Mouse (Mus musculus): Measurements from ENCODE around the gene 1600014C23Rik. TPM values are rescaled to one million over a fixed set of nuclear protein-coding genes. Genes with fewer than 3 reads are reported as not detected.

The 1600014C23Rik gene
- polyA plus RNA-seq, 1 experiment from 2014 or later, result not detected

DNA sequence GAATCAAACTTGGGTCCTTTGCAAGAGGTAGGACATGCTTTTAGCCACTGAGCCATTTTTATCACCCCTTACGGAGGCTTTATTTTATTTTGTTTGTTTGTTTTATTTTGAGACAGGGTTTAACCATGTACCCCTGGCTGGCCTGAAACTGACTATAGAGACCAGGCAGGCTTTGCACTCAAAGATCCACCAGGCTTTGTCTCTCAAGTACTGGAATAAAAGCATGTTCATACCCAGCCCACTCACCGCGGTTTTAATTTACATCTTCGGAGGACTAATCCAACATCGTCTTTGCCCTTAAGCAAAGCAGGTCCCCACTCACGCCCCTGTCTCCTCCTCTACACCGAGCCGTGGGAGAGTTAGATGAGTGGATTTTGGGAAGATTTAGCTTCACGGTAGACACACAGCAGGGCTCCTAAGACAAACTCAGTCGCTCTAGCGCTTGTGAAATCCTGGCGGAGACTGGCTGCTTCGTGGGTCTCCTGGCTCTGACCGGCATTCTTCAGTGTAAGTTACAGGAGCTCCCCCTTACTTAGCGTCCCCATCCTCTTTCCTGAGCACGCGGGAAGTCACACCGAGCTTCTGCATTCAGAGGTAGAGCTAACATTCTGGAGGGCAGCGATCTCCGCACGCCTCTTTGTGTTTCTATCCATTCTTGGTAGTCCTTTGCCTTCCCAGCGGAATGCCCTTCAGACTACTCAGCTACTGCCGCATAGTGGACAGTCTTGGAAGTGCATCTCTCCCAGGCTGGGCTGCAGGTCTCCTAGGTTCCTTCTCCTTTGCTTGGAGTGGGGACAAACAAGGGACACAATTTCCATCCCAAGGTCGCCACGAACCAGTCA, 9.7 kb downstream of the 1600014C23Rik start:
- H3K4me2 ChIP-seq (replicated peaks), result peak overlapping the region; percentile 55
- no peaks in the 10 kb centered on the region for H3K36me3 ChIP-seq (replicated peaks; ENCODE audit: control insufficient read depth, insufficient read depth)
- DNase-seq (ENCODE audit: low spot score), result peak; percentile 96
- peak; percentile 84 for ATAC-seq (ENCODE audit: low FRiP score)
- WGBS, result 3% methylated on average over 25 of the region's 25 CpGs
- H3K27ac ChIP-seq, result peak overlapping the region; percentile 84
- no peaks in the 10 kb centered on the region for H3K27me3 ChIP-seq (ENCODE audit: control insufficient read depth, insufficient read depth, low read length)
- H3K9me3 ChIP-seq (ENCODE audit: control insufficient read depth, low read length), result no peaks in the 10 kb centered on the region
- peak overlapping the region; percentile 76 for H3K9ac ChIP-seq
- H3K4me3 ChIP-seq (replicated peaks; ENCODE audit: low read length), result peak overlapping the region; percentile 36
- peaks cover 14% of the 10 kb centered on the region for H3K4me1 ChIP-seq (replicated peaks; ENCODE audit: control insufficient read depth, insufficient read depth, low read length)

- DNase-seq (ENCODE audit: low spot score) (peak; percentile 70), ATAC-seq (ENCODE audit: low FRiP score) (peak; percentile 68; the same call in 1 of the 2 replicates)
- peaks cover 11% of the 10 kb centered on the region for H3K4me1 ChIP-seq (replicated peaks; ENCODE audit: control insufficient read depth, insufficient read depth, low read length)
- H3K27ac ChIP-seq, result no peak overlapping the region
- 12% methylated on average over 10 of the region's 10 CpGs for WGBS
- no peak overlapping the region for H3K4me2 ChIP-seq (replicated peaks)
- no peaks in the 10 kb centered on the region for H3K27me3 ChIP-seq (ENCODE audit: control insufficient read depth, insufficient read depth, low read length)
- H3K9ac ChIP-seq, result no peak overlapping the region
- no peaks in the 10 kb centered on the region for H3K36me3 ChIP-seq (replicated peaks; ENCODE audit: control insufficient read depth, insufficient read depth)
- H3K9me3 ChIP-seq (ENCODE audit: control insufficient read depth, low read length), result no peaks in the 10 kb centered on the region
- H3K4me3 ChIP-seq (replicated peaks; ENCODE audit: low read length), result no peak overlapping the region
Observed at GRCm38 (mm10) chr17:45718323-45718722, 15.3 kb downstream of the 1600014C23Rik start.

DNA sequence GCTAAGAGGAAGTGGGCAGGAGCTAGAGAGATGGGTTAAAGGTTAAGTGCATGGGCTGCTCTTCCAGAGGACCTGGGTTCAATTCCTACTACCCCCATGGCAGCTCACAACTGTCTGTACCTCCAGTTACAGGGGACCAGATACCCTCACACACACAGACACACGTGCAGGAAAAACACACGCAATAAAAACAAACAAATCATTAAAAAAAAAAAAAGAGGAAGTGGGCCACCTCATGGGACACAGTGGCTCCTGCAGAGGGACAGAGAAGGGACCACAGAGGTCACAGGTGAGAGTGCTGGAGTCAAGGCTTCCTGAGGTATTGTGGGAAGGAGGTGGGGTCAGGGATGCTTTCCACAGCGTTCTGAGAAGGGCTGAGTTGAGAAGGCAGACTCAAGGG, 22.1 kb downstream of the 1600014C23Rik start:
- Histone ChIP-seq H3K27ac (no peak overlapping the region), H3K4me2 (replicated peaks) (no peak overlapping the region), H3K4me3 (replicated peaks; ENCODE audit: low read length) (no peak overlapping the region), H3K36me3 (replicated peaks; ENCODE audit: control insufficient read depth, insufficient read depth) (no peaks in the 10 kb centered on the region), H3K9me3 (ENCODE audit: control insufficient read depth, low read length) (no peaks in the 10 kb centered on the region), H3K27me3 (ENCODE audit: control insufficient read depth, insufficient read depth, low read length) (no peaks in the 10 kb centered on the region), H3K9ac (no peak overlapping the region), H3K4me1 (replicated peaks; ENCODE audit: control insufficient read depth, insufficient read depth, low read length) (no peaks in the 10 kb centered on the region)
- ATAC-seq (ENCODE audit: low FRiP score), result no peak
- 64% methylated on average over 3 of the region's 3 CpGs for WGBS
- DNase-seq (ENCODE audit: low spot score), result no peak

DNA sequence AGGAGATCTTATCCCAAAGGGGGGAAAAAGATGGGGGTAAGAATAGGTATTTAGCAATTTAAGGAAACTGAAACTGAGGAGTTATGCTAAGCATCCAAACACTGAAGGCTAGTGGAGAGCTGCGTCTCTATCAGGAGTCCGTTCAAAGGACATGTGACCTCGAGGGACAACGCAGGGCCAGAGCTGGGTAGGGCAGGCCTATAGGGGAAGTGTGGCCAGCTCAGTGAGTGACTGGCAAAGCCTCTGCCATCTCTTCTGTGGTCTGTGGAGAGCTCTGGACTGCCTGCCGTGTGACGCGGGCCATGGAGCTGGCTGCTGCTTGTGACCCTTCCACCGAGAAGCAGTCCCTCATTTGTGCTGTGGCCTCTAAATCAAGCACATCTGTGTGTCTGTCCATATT, 23.2 kb downstream of the 1600014C23Rik start:
- Histone ChIP-seq H3K4me2 (replicated peaks) (no peak overlapping the region), H3K9ac (no peak overlapping the region), H3K9me3 (ENCODE audit: control insufficient read depth, low read length) (no peaks in the 10 kb centered on the region), H3K4me1 (replicated peaks; ENCODE audit: control insufficient read depth, insufficient read depth, low read length) (no peaks in the 10 kb centered on the region), H3K27me3 (ENCODE audit: control insufficient read depth, insufficient read depth, low read length) (no peaks in the 10 kb centered on the region), H3K4me3 (replicated peaks; ENCODE audit: low read length) (no peak overlapping the region), H3K36me3 (replicated peaks; ENCODE audit: control insufficient read depth, insufficient read depth) (no peaks in the 10 kb centered on the region), H3K27ac (no peak overlapping the region)
- no peak for ATAC-seq (ENCODE audit: low FRiP score)
- no peak for DNase-seq (ENCODE audit: low spot score)
- WGBS, result 79% methylated on average over 8 of the region's 8 CpGs

GRCm38 (mm10) chr17:45709829-45710228, 23.8 kb downstream of the 1600014C23Rik start:
- no peak overlapping the region for H3K4me3 ChIP-seq (replicated peaks; ENCODE audit: low read length)
- no peaks in the 10 kb centered on the region for H3K4me1 ChIP-seq (replicated peaks; ENCODE audit: control insufficient read depth, insufficient read depth, low read length)
- H3K9ac ChIP-seq, result no peak overlapping the region
- 52% methylated on average over 3 of the region's 3 CpGs for whole genome bisulfite sequencing
- H3K9me3 ChIP-seq (ENCODE audit: control insufficient read depth, low read length), result no peaks in the 10 kb centered on the region
- no peaks in the 10 kb centered on the region for H3K27me3 ChIP-seq (ENCODE audit: control insufficient read depth, insufficient read depth, low read length)
- H3K36me3 ChIP-seq (replicated peaks; ENCODE audit: control insufficient read depth, insufficient read depth), result no peaks in the 10 kb centered on the region
- no peak overlapping the region for H3K27ac ChIP-seq
- DNase-seq (ENCODE audit: low spot score) (no peak), ATAC-seq (ENCODE audit: low FRiP score) (no peak)
- no peak overlapping the region for H3K4me2 ChIP-seq (replicated peaks)

- Histone ChIP-seq H3K27ac (no peak overlapping the region), H3K9ac (no peak overlapping the region), H3K4me3 (replicated peaks; ENCODE audit: low read length) (no peak overlapping the region), H3K4me1 (replicated peaks; ENCODE audit: control insufficient read depth, insufficient read depth, low read length) (no peaks in the 10 kb centered on the region), H3K36me3 (replicated peaks; ENCODE audit: control insufficient read depth, insufficient read depth) (no peaks in the 10 kb centered on the region), H3K27me3 (ENCODE audit: control insufficient read depth, insufficient read depth, low read length) (no peaks in the 10 kb centered on the region), H3K9me3 (ENCODE audit: control insufficient read depth, low read length) (no peaks in the 10 kb centered on the region), H3K4me2 (replicated peaks) (no peak overlapping the region)
- ATAC-seq (ENCODE audit: low FRiP score), result no peak
- no peak for DNase-seq (ENCODE audit: low spot score)
- WGBS, result 89% methylated on average over 8 of the region's 8 CpGs
Observed at GRCm38 (mm10) chr17:45708179-45708578, 25.5 kb downstream of the 1600014C23Rik start.

DNA sequence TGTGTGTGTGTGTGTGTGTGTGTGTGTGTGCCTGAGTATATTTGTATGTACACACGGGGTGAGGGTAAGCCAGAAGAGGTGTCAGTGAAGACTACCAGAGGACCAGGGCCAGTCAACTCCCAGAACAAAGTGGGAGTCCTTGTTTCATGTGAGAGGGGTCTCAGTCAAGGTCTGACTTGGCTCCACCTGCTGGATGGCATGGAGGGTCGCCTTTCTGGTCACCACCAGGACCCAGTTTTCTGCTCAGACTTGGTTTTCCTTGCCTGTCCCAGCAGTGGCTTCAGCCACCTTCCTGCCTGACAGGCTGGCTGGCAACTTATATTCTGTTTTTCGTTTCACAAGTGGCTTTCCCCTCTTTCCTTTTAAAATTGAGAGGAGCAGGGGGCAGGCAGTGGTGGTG, 26.3 kb downstream of the 1600014C23Rik start:
- Histone ChIP-seq H3K4me1 (replicated peaks; ENCODE audit: control insufficient read depth, insufficient read depth, low read length) (no peaks in the 10 kb centered on the region), H3K9ac (no peak overlapping the region), H3K9me3 (ENCODE audit: control insufficient read depth, low read length) (no peaks in the 10 kb centered on the region), H3K4me3 (replicated peaks; ENCODE audit: low read length) (no peak overlapping the region), H3K27ac (no peak overlapping the region), H3K4me2 (replicated peaks) (no peak overlapping the region), H3K27me3 (ENCODE audit: control insufficient read depth, insufficient read depth, low read length) (no peaks in the 10 kb centered on the region), H3K36me3 (replicated peaks; ENCODE audit: control insufficient read depth, insufficient read depth) (no peaks in the 10 kb centered on the region)
- WGBS, result 45% methylated on average over 3 of the region's 3 CpGs
- no peak for DNase-seq (ENCODE audit: low spot score)
- ATAC-seq (ENCODE audit: low FRiP score), result no peak

DNA sequence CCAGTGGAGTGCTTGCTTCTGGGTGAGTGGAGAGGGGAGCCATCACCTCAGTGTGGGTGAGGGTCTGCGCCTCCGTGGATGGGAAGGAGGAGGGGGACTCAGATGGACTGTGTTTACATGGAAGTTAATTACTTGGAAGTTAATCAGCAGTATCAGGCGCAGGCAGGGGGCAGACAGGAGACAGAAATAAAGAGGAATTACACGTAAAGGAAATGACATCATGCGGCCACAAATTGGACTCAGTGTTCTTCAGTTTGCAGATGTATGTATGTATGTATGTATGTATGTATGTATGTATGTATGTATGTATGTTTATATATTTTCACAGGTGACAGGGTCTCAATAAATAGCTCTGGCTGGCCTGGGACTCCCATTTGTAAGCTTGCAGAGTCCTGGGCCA, 26.8 kb downstream of the 1600014C23Rik start:
- H3K9ac ChIP-seq, result no peak overlapping the region
- H3K9me3 ChIP-seq (ENCODE audit: control insufficient read depth, low read length), result no peaks in the 10 kb centered on the region
- no peak overlapping the region for H3K4me2 ChIP-seq (replicated peaks)
- H3K27me3 ChIP-seq (ENCODE audit: control insufficient read depth, insufficient read depth, low read length), result no peaks in the 10 kb centered on the region
- no peak overlapping the region for H3K4me3 ChIP-seq (replicated peaks; ENCODE audit: low read length)
- H3K4me1 ChIP-seq (replicated peaks; ENCODE audit: control insufficient read depth, insufficient read depth, low read length), result no peaks in the 10 kb centered on the region
- no peak for DNase-seq (ENCODE audit: low spot score)
- no peak for ATAC-seq (ENCODE audit: low FRiP score)
- no peaks in the 10 kb centered on the region for H3K36me3 ChIP-seq (replicated peaks; ENCODE audit: control insufficient read depth, insufficient read depth)
- 76% methylated on average over 5 of the region's 5 CpGs for WGBS
- H3K27ac ChIP-seq, result no peak overlapping the region

- H3K36me3 ChIP-seq (replicated peaks; ENCODE audit: control insufficient read depth, insufficient read depth), result peaks cover 12% of the 10 kb centered on the region
- H3K4me3 ChIP-seq (replicated peaks; ENCODE audit: low read length), result no peak overlapping the region
- H3K4me1 ChIP-seq (replicated peaks; ENCODE audit: control insufficient read depth, insufficient read depth, low read length), result no peaks in the 10 kb centered on the region
- no peak for ATAC-seq (ENCODE audit: low FRiP score)
- no peak overlapping the region for H3K9ac ChIP-seq
- WGBS, result 65% methylated on average over 7 of the region's 7 CpGs
- H3K27ac ChIP-seq, result no peak overlapping the region
- H3K27me3 ChIP-seq (ENCODE audit: control insufficient read depth, insufficient read depth, low read length), result no peaks in the 10 kb centered on the region
- no peak overlapping the region for H3K4me2 ChIP-seq (replicated peaks)
- H3K9me3 ChIP-seq (ENCODE audit: control insufficient read depth, low read length), result no peaks in the 10 kb centered on the region
- DNase-seq (ENCODE audit: low spot score), result no peak
Observed at GRCm38 (mm10) chr17:45703187-45703586, 30.5 kb downstream of the 1600014C23Rik start.

Measured in hindbrain, embryonic 14.5 days (tissue).